Mouse (Mus musculus): ENCODE measurements around the gene Lypla2.

GRCm38 (mm10) chr4:136020743-136021548 is 48.5 kb upstream of the Lypla2 start:
- TF ChIP-seq POLR2A (IDR thresholded peaks at IDR 0.05; ENCODE audit: borderline replicate concordance, control insufficient read depth, low read depth, low read length) = no peak
- TF ChIP-seq CTCF (IDR thresholded peaks at IDR 0.05; ENCODE audit: control insufficient read depth, insufficient read depth, low read length) = no peak

Data from bone marrow, adult 2 months (tissue).